Mouse (Mus musculus): ENCODE data around the gene Capn13.

Capn13 gene

GRCm38 (mm10) chr17:73400862-73401261, at the start of gene Capn13:
Gene Capn13 (minus strand): TSS chr17:73400866.
- no peak for DNase-seq

DNA sequence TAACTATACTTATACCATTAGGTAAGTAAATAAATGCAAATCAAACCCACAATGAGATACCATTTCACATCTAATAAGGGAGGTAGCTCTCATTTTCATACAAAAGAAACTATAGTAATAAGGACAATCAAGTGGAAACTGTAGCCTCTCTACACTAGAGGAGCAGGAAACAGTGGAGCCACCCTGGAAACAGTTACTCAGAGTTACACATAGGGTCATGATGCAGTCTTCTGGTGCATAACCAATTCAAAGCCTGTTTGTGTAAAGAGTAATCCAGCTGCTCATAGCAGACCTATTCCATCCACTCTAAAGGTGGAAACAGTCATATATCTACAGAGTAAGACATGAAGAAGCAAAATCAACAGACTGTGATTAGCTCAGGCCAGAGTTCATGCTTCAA, 48.4 kb upstream of the Capn13 start:
- DNase-seq = no peak

GRCm38 (mm10) chr17:73440798-73441197, 40.1 kb upstream of the Capn13 start:
- DNase-seq = no peak

- no peak for DNase-seq
These were observed 31.9 kb upstream of the Capn13 start for GRCm38 (mm10) chr17:73432564-73433006.

DNA sequence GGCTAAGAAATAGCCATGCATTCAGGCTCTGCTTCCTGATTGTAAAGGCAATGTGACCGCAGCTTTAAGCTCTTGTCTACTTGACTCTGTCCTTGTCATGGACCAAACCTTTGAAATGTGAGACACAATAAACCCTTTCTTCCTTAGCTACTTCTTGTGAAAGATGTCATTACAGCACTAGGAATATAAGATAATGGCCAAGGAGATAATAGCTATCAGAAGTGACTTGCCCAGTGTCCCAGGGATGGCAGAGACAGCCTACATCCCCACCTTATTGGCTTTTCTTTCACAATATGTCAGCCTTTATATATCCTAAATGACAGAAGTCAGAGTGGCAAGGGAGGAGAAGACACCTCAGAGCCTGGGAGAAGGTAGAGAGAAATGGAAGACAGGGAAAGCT, 31.4 kb upstream of the Capn13 start:
- no peak for DNase-seq

DNA sequence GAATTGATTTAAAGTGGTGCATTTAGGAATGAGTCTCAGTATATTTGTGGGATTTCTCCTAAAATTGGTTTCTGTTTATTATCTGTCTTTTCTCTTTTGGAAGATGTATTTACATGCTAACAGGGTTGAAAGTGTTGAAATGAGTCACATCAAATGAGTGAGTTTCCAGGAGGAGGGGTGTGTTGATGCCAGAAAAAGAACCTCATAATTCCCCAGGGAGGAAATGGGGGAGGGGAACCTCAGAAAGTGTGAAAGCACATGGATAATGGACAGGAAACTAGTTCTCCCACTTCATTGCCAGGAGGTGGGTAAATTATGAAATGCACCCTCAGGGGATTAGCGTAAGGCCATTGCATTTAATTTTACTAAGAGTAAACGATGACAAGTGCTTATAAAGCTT, 16.7 kb upstream of the Capn13 start:
- no peak for DNase-seq

DNA sequence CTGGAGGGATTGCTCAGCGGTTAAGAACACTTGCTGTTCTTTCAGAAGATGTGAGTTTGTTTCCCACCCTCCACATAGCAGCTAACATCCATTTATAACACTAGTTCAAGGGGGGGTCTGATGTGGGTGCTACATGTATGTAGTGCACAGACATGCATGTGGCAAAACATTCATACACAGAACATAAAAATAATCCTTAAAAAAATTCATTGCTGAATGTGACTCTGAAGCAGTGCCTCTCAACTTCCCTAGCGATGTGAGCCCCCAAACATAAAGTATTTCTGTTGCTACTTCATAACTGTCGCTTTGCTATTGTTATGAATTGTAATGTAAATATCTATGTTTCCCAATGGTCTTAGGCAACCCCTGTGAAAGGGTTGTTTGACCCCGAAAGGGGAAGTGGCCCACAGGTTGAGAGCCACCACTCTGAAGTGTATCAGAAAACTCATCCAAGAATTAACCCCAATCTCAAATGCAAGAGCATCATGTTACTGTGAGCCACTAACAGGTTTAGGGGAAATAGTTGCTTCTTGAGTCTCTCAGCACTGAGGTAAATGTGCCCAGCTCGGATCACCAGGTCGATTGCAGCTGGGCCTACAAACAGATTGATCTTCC, 15.6 kb upstream of the Capn13 start:
- no peak for DNase-seq

- no peak for DNase-seq
These were observed 11.2 kb upstream of the Capn13 start for GRCm38 (mm10) chr17:73411817-73412216.

- no peak for DNase-seq
These were observed 606 bp upstream of the Capn13 start for GRCm38 (mm10) chr17:73401272-73401671.

GRCm38 (mm10) chr17:73399136-73399535, 1.5 kb downstream of the Capn13 start:
- DNase-seq = no peak

- no peak for DNase-seq
These were observed 7.3 kb downstream of the Capn13 start for GRCm38 (mm10) chr17:73393361-73393760.

DNA sequence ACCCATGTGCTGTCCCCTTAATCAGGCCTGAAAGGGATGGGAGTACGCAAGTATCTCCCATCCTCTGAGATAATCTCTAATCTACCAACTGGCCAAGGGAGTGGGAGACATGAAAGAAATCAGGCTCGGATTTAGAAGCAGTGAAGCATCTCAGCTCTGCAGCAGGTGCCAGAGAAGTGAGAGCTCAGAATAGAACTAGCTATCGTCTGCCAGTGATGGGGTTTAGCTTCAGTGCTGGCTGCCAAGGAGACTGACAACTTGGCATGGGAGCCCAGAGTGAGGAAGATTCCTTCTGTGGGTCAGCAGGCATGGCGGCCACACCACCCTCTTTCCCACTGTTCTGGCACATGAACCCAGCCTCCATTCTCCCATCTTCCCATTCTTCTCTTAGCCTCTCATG, 8.9 kb downstream of the Capn13 start:
- peak; percentile 1 for DNase-seq

DNA sequence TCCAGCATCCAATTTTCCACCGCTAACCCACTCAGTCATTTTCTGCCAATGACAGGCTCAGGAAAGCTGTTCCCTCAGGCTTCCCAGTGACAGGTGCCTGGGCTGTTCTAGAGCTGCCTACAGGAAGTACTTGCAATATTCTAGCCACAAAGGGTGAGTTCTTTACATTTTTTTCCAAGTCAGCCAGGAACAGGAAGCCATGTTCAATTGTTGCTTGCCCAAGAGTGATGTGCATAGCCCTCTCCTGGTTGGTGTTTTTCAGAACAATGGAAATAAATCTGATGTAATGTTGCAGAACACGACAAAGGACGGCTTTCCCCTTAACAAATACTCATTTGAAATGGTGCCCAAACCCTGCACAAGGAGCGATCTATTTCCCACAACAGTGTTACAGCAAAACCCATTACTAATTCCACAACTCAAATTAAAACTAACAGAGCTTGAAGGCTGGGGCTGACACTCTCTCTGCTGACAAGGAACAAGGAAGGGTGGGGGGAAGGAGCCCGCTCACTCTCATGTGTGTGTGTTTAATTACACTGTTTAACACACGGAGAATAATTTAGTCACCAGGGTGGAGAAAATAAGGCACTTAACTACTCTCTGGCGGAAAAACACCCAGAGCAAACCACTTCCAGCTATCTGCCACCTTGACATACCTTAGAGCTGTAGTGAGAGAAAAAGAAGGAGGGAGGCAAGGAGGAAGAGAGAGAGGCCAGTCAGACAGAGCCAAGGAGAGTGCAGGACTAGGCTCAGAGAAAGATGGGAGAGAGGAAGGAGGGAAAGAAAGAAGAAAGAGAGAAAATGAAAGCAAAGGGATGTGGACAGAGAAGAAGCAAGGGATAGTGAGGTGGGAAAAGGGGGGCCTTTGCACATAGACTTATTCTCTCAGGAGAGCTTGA, 10.2 kb downstream of the Capn13 start:
- no peak for DNase-seq

GRCm38 (mm10) chr17:73389336-73389735, 11.3 kb downstream of the Capn13 start:
- DNase-seq = no peak

DNA sequence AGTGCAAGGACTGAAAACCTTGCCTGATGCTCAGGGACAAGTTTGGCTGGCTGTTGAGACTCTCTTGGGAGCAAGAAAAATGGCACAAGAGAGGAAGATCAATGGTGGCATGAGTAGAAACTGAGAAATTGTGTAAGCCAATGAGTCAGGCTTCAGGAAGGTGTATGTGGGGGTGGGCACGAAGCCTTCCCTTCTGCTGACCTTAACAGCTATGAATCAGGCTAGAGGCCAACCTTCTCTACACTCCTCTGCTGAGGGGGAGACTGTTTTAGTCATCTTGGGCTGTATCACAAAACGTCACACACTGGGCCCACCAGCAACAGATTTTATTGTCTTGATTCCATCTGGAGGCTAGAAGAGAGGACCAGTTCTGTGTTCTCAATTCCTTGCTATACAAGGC, 14.1 kb downstream of the Capn13 start:
- DNase-seq = no peak

- DNase-seq = no peak
These were observed 14.7 kb downstream of the Capn13 start for GRCm38 (mm10) chr17:73385940-73386339.

GRCm38 (mm10) chr17:73382327-73383014, 18.2 kb downstream of the Capn13 start:
- no peak for DNase-seq

DNA sequence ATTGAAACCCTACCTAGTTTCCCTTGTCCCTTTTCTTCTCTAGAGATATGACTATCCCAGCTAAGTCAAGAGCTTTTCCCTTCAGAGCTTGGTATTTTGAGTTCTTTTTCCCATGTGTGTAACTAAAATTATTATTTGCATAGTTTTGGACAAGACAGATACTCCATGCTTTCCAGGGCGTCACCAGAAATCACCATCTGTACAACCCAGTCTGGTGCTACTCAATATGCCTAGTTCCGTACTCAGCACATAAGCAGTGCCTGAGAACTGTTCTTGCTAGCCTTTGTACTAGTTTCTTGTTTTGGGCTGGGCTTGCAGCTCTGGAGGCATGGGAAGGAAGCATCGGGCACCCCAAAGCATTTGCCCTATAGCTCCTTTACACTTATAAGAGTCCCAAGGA, 19.0 kb downstream of the Capn13 start:
- DNase-seq = no peak

- no peak for DNase-seq
These were observed 22.7 kb downstream of the Capn13 start for GRCm38 (mm10) chr17:73377778-73378484.

DNA sequence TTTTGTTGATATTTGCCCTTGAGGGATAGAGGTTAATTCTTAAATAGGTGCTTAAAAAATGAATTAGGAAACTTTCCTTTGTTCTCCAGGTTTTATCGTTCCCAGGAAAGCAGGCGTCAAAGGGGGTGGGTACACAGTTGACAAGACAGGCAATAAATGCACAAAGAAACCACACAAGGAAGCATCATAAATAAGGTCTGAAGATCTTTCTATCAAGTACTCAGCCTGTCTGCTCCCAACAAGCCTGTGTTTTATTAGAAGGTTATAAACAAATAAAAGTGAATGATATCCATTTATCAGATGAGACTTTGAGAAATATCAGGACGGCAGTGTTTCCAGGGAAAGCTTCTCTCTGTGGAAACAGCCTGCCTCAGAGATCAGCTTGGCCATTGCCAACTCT, 33.3 kb downstream of the Capn13 start:
- DNase-seq = no peak

DNA sequence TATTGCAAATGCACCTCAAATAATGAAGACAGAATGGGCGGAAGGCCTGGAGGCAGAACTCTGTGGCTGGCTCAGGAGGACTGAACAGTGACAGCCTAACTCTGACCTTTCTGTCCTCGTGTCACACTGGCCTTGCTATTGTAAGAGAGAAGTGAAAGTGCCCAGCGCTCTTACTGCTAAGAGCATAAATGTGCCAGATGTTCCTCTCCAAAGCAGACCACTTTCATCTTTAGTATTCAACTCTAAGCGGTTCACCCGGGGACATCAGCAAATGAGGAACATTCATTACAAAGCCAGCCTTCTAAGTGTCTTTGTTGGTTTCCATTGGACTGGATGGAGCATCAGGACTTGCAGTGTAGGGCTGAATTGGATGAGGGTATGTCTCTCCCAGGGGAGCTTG, 39.6 kb downstream of the Capn13 start:
- DNase-seq = no peak

DNA sequence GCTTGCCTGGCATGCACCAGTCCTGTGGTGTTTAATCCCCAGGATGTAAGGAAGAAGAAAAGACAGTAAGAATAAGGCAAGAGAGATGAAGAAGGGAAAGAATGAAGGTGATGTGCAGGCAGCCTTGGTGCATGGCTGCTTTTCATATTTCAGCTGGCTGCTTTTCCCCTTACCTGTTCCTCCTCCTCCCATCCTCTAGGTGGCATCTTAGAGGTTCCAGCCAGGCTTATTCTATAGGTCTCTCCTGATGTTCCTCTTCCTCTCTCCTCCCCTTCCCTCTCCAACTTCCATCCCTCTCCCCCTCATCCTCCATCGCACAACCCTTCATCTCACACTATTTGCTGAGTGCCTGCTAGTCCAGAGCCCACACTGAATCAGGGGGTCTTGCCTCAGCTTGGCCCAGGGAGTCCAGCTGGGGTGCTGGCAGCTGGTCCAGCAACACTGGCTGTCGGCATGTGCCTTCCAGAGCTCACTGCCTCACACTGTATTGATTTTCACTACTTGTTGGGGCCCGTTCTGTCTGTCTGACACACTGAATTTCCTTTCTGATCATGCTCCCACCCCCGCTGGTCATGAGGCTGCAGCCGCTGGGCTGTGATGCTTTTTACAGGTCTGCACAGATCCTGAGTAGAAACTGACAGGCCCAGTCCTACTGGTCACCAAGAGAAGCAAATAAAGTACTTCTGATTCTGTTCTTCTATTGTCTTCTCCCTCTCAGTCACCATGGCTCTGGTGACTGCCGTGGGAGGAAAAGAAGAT, 56.9 kb downstream of the Capn13 start:
- DNase-seq = no peak

Measured in cerebellum, adult 11 months (tissue).